Mouse (Mus musculus): ENCODE measurements around the gene Plcg2.

The Plcg2 gene

GRCm38 (mm10) chr8:117634406-117634805 is 136.3 kb downstream of the Plcg2 start:
- no peak for DNase-seq (ENCODE audit: low read depth)

DNA sequence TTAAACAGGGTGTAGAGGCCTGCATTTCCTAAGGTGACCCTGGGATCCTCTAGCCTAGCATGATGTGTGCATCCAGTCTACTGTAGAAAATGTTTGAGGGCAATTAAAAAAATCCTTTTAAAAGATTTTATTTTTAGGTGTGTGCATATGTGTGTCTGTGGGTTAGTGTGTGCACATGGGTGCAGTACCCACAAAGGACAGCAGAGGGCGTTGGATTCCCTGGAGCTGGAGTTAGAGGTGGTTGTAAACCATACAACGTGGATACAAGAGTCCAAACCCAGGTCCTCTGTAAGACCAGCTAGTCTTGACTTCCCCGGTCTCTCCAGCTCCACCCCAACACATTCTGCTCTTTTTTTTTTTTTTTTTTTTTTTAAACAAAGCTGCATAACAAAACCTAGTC is 139.4 kb downstream of the Plcg2 start:
- DNase-seq (ENCODE audit: low read depth), result no peak

DNA sequence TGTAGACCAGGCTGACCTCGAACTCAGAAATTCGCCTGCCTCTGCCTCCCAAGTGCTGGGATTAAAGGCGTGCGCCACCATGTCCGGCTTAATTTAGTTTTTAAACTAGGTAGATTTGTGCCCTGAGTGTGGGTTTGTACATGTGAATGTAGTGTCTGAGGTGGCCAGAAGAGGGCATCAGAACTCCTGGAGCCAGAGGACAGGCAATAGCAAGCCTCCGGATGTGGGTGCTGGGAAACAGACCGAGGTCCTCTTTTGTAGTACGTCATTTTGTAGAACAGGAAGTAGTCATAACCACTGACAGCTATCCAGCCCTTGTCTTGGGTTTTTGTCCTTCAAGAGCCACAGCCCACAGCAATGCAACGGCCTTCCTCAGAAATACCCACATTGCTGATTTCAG is 141.5 kb downstream of the Plcg2 start:
- DNase-seq (ENCODE audit: low read depth), result no peak

GRCm38 (mm10) chr8:117645486-117645885 is 147.4 kb downstream of the Plcg2 start:
- DNase-seq (ENCODE audit: low read depth), result no peak

GRCm38 (mm10) chr8:117646020-117646419 is 147.9 kb downstream of the Plcg2 start:
- DNase-seq (ENCODE audit: low read depth), result peak; percentile 8

DNA sequence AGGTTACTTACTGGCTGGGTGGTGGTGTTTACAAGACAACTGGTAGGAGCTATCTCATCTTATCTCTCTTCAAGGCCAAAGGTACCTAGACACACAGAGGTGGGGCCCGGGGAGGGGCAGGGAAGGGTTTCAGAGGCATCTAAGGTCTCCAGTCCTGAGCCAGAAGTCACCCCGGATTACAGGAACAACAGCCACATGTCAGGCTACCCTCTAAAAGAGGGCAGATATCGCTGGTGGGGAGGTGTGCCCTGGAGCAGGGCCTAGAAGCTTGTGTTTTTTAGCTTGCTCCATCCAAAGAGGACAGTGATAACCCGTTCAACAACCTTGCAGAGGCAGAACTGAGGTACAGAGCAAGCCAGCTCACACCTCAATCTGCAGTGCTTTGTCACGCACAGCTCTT is 148.3 kb downstream of the Plcg2 start:
- DNase-seq (ENCODE audit: low read depth), result no peak

- no peak for DNase-seq (ENCODE audit: low read depth)
Measured at GRCm38 (mm10) chr8:117652318-117652717, 154.2 kb downstream of the Plcg2 start.

GRCm38 (mm10) chr8:117658990-117659389 is 160.9 kb downstream of the Plcg2 start:
- no peak for DNase-seq (ENCODE audit: low read depth)

DNA sequence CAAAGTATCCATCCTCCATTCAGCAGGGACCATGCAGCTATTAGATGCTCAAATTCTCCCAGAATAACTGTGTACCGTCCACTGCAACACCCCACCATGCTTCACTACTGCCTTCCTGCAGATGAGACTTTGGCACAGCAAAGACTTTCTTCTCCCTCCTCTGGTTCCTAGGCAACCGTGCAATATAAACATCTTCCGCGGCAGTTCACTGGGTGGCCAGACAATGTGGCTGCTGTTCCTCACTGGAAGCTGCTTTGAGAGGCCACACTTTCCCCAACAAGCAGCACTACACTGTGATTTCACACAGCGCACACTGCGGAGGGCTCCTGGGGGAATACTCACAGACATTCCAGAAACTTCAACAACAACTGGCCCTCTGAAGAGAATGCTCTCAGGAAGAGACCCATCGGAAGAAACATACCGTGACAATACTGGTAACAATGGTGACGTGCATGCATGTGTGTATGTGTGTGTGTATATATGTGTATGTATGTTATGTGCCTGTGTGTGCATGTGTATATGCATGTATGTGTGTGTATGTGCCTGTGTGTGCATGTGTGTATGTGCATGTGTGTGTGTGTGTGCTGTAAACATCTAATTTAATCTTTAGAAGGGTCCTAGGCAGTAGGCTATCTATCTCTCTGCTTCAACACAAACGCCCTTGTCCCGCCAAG is 162.4 kb downstream of the Plcg2 start:
- DNase-seq (ENCODE audit: low read depth), result no peak

DNA sequence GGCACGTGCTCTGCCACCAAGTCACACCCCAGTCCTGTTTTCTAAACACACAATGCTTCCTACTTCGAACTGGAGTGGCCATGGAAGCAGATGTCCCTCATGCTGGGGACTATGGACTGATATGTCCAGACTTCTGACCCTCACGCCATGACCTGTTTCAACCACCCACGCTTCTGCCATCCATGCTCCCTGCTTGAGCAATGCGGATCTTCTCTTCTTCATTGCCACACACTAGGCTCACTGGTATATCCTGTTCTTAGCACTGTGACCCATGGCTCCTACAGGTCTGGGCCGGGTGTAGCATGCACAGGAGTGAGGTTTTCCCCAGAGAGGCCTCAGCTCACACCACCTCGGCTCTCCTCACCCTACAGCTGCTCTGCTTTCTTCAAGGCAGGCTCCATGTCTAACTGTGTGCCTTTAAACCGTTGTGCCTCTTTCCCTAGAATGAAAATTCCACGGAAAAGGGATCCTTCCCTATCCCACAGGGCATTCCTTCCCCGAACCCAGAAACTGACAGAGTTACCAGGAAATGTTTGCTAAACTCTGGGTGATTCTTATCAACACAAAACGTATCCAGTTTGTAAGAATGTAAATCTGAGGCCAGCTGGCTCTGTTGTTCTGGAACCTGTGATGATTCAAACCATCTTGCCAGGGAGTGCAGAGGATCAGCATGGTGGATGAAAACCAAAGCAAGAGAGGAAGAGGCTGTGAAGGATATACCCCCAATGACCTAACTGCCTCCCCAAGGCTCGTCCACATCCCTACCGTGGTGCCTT is 169.4 kb downstream of the Plcg2 start:
- no peak for DNase-seq (ENCODE audit: low read depth)

DNA sequence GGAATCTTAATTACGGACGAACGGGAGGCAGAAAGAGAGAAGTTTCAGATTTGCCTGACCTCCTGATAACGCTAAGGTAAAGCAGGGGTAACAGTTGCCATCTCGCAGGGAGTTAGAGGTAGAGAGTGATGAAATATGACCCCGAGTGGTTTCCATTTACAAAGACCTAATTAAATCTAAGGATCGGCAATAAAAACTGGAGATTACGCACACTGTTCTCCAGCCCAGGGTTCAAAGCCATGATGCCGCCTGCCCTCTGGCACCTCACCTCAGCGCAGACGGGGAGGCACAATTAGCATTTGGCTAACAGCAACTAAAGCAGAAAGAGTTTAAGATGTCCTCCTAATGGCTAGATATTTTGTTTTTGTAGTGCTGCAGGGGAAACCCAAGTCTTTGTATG is 172.4 kb downstream of the Plcg2 start:
- no peak for DNase-seq (ENCODE audit: low read depth)

GRCm38 (mm10) chr8:117672558-117672957 is 174.5 kb downstream of the Plcg2 start:
- no peak for DNase-seq (ENCODE audit: low read depth)

- peak; percentile 13 for DNase-seq (ENCODE audit: low read depth)
Measured at GRCm38 (mm10) chr8:117673430-117673830, 175.3 kb downstream of the Plcg2 start, which contains the start of gene Sdr42e1. Gene Sdr42e1 (minus strand): TSS chr8:117673689.

- DNase-seq (ENCODE audit: low read depth), result no peak
Measured at GRCm38 (mm10) chr8:117675171-117675570, 177.1 kb downstream of the Plcg2 start.

DNA sequence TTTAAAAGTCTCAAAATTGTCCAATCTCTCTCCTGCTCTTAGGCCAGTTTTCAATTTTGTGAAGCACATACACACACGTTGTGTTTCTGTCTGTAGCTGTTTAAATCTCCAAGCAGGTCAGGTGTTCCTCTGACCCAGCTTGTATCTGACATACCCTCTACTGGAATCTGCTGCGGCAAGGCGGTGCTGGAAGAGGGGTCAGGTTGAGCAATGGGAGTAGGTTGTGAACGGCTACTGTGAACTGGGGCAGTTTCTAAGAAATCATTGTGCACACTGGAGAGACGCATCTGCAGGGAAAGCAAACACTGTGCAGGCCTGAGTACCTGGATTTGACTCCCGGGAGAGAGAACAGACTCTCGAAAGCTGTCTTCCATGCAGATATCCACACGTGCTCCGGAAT is 178.4 kb downstream of the Plcg2 start:
- DNase-seq (ENCODE audit: low read depth), result no peak

DNA sequence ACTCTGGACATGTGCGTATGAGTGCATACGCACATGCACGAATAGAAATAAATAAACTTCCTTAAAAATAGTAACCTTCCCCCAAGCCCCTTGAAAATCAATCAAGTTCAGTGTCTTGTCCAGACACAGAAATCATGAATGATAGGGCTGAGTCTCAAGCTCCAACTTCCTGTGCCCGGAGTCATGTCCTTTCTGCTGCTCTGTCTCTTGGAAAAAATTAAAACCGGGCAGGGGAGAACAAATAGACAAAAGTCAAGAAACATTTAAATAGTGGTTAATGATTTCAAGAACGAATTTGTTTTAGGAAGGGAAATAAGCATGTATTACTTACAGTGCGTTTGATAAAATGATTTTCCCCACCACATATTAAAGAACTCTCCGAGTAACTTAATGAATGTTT is 178.9 kb downstream of the Plcg2 start:
- no peak for DNase-seq (ENCODE audit: low read depth)

GRCm38 (mm10) chr8:117678650-117679049 is 180.6 kb downstream of the Plcg2 start:
- DNase-seq (ENCODE audit: low read depth), result no peak

DNA sequence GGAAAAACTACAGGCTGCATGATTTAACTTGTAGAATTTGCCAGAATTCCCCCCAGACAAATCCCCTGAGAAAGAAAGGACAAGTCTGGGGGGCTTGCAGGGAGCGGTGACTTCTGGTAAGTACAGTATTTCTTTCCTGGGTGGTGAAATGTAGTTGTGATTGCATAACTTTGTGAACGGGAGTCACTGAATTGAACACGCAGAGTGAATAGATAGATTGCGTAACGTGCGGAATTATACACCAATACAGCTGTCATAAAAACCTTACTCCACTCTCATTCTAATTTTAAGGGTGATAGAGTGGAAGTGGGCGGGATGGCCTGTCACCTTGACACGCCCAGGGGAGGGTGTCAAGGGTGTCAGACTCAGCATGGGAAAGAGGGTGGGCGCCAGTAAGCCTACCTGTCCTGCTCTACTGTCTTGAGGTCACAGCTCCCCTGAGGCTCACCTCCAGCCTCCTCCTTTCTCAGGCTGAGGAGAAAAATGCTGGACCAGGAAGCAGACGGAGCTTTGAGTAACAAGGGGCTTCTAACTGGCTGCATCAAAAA is 185.9 kb downstream of the Plcg2 start:
- DNase-seq (ENCODE audit: low read depth), result no peak

DNA sequence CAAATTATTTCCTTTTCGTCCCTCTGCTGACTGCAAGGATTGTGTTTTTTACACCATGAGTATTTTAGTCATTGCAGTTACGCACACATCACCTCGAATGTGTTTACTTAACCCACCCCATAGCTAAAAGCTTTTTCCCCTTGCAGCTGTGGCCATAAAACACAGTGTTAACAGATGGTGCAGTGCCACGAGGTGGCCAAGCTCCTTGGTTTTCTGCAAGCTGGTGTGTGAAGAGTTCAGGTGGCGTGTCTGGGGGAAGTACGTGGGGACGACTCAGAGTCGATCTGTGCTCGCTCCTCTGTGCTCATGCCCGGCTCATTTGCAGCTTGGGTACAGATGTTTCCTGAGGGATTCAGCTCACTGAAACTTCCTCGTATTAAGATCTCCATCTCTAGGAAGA is 186.4 kb downstream of the Plcg2 start:
- DNase-seq (ENCODE audit: low read depth), result no peak

Measured in c-Kit-positive CD71-positive TER-119-negative erythroid progenitor cells, embryonic 14.5 days (primary cell).